In the genomic region with DNA sequence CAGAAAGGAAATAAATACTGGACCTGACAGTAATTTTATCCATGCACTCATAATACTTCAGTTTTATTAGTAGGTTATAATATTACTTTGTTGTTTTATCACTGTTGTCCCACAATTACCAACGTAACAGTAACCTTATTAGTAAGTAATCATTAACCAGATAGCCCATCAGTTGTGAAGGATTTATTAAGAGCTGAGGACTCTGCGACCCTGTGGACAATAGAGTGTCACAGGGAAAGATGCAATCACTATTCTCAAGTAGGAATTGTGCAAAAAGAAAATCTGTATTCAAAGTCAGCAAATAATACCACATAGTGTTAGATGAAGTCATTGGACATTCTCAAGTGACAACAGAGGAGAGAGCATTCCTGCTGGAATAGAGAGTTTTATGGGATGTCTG, we compare ENCODE assay signal across 23 mouse cellular contexts.
"Had no signal": no experiment of that assay in that cellular context is flagged by ENCODE, and none has a peak within 500 bp of the region (broad histone marks: within the 10 kb centered on the region; RNA-seq: fewer than 3 reads in every experiment).

No protein-coding gene starts in this region.

- H3K4me3 ChIP-seq: limb, embryonic 10.5 days; limb, embryonic 12.5 days; limb, embryonic 13.5 days; limb, embryonic 15.5 days; liver, embryonic 12.5 days; liver, embryonic 13.5 days; liver, embryonic 15.5 days; lung, embryonic 15.5 days; megakaryocyte, embryonic 14.5 days; midbrain, embryonic 10.5 days; midbrain, embryonic 12.5 days; midbrain, embryonic 13.5 days; midbrain, embryonic 15.5 days; myocyte; neural tube, embryonic 12.5 days had no signal

- ATAC-seq: liver, embryonic 12.5 days; liver, postnatal 0 days; lung, postnatal 0 days; midbrain, embryonic 13.5 days; midbrain, embryonic 15.5 days; midbrain, embryonic 16.5 days had no signal

- H3K27ac ChIP-seq: limb, embryonic 10.5 days; limb, embryonic 12.5 days; limb, embryonic 13.5 days; limb, embryonic 15.5 days; liver, embryonic 12.5 days; liver, embryonic 13.5 days; liver, embryonic 14.5 days; liver, embryonic 15.5 days; lung, embryonic 15.5 days; macrophage; midbrain, embryonic 10.5 days; midbrain, embryonic 12.5 days; midbrain, embryonic 13.5 days; midbrain, embryonic 15.5 days; neural tube, embryonic 12.5 days had no signal

- H3K9ac ChIP-seq: limb, embryonic 12.5 days; limb, embryonic 13.5 days; limb, embryonic 15.5 days; liver, embryonic 12.5 days; liver, embryonic 13.5 days; liver, embryonic 14.5 days; liver, embryonic 15.5 days; liver, postnatal 0 days; lung, embryonic 14.5 days; lung, embryonic 15.5 days; midbrain, embryonic 12.5 days; midbrain, embryonic 13.5 days; midbrain, embryonic 15.5 days; neural tube, embryonic 12.5 days had no signal

- H3K27me3 ChIP-seq: limb, embryonic 12.5 days; limb, embryonic 13.5 days; limb, embryonic 15.5 days; liver, embryonic 12.5 days; liver, embryonic 13.5 days; liver, embryonic 15.5 days; lung, embryonic 15.5 days; megakaryocyte, embryonic 14.5 days; midbrain, embryonic 12.5 days; midbrain, embryonic 13.5 days; midbrain, embryonic 15.5 days; neural tube, embryonic 12.5 days had no signal

- H3K4me2 ChIP-seq: limb, embryonic 12.5 days; limb, embryonic 13.5 days; limb, embryonic 15.5 days; liver, embryonic 11.5 days; liver, embryonic 12.5 days; liver, embryonic 13.5 days; liver, embryonic 15.5 days; lung, embryonic 14.5 days; lung, embryonic 15.5 days; midbrain, embryonic 11.5 days; midbrain, embryonic 12.5 days; midbrain, embryonic 13.5 days; midbrain, embryonic 15.5 days; neural tube, embryonic 12.5 days had no signal

- H3K36me3 ChIP-seq: limb, embryonic 10.5 days; limb, embryonic 12.5 days; limb, embryonic 13.5 days; limb, embryonic 15.5 days; liver, embryonic 12.5 days; liver, embryonic 13.5 days; liver, embryonic 15.5 days; lung, embryonic 15.5 days; midbrain, embryonic 10.5 days; midbrain, embryonic 12.5 days; midbrain, embryonic 13.5 days; midbrain, embryonic 15.5 days; neural tube, embryonic 12.5 days had no signal

- H3K4me1 ChIP-seq: limb, embryonic 10.5 days; limb, embryonic 12.5 days; limb, embryonic 13.5 days; limb, embryonic 15.5 days; liver, embryonic 12.5 days; liver, embryonic 13.5 days; liver, embryonic 15.5 days; lung, embryonic 15.5 days; megakaryocyte, embryonic 14.5 days; midbrain, embryonic 10.5 days; midbrain, embryonic 12.5 days; midbrain, embryonic 13.5 days; midbrain, embryonic 15.5 days; neural tube, embryonic 12.5 days had no signal

- H3K9me3 ChIP-seq: limb, embryonic 10.5 days; limb, embryonic 12.5 days; limb, embryonic 15.5 days; liver, embryonic 12.5 days; liver, embryonic 13.5 days; liver, embryonic 15.5 days; lung, embryonic 15.5 days; midbrain, embryonic 10.5 days; midbrain, embryonic 12.5 days; midbrain, embryonic 13.5 days; midbrain, embryonic 15.5 days; neural tube, embryonic 12.5 days had no signal
